Mouse (Mus musculus) midbrain, embryonic 12.5 days (tissue): ENCODE results near the gene Etfa. TPM values are rescaled to one million over a fixed set of nuclear protein-coding genes. Genes with fewer than 3 reads are reported as not detected.

ENCODE experiments used
- ATAC-seq: fragments of 200-750 bp; cut with Nextera tagmentation; 2 replicates; pipeline ENCODE4 v1.8.0; 2017; ENCODE audit warnings: low read depth, moderate TSS enrichment, moderate library complexity; ENCODE audit not compliant: low FRiP score
- H3K27ac ChIP-seq: fragments of 300-500 bp; sonication (generic); replicated peaks from 2 replicates; pipeline ENCODE4 v1.5.1; 2016; ENCODE audit warnings: mild to moderate bottlenecking
- H3K27me3 ChIP-seq: fragments of 300-500 bp; sonication (generic); 2 replicates; pipeline ENCODE4 v1.6.1; 2016; ENCODE audit warnings: mild to moderate bottlenecking
- H3K36me3 ChIP-seq: fragments of 300-500 bp; sonication (generic); 2 replicates; pipeline ENCODE4 v1.6.1; 2016
- H3K4me1 ChIP-seq: fragments of 300-500 bp; sonication (generic); 2 replicates; pipeline ENCODE4 v1.6.1; 2016
- H3K4me2 ChIP-seq: fragments of 300-500 bp; sonication (generic); replicated peaks from 2 replicates; pipeline ENCODE4 v1.6.1; 2016; ENCODE audit warnings: mild to moderate bottlenecking, moderate library complexity
- H3K4me3 ChIP-seq: fragments of 300-500 bp; sonication (generic); 2 replicates; pipeline ENCODE4 v1.5.1; 2016; ENCODE audit warnings: mild to moderate bottlenecking
- H3K9ac ChIP-seq: fragments of 300-500 bp; sonication (generic); replicated peaks from 2 replicates; pipeline ENCODE4 v1.6.1; 2016; ENCODE audit warnings: mild to moderate bottlenecking, moderate library complexity
- H3K9me3 ChIP-seq: fragments of 300-500 bp; sonication (generic); 2 replicates; pipeline ENCODE4 v1.6.1; 2016; ENCODE audit warnings: mild to moderate bottlenecking
- WGBS: fragments of 180-500 bp; shearing (Covaris S2); methylation state at CpG from one replicate; pipeline ENCODE4 v1.1.7; 2016; 5-methylcytosine and 5-hydroxymethylcytosine counted together
- polyA plus RNA-seq: library from polyadenylated mRNA; unstranded; fragments of >200 nt; fragmentation: Nextera tagmentation; extraction: Ambion mirVana; gene quantifications from 2 replicates; pipeline ENCODE4 v1.2.1, GENCODE M21; 2016

Gene Etfa
- polyA plus RNA-seq, 1 experiment from 2014 or later: 125 TPM

DNA sequence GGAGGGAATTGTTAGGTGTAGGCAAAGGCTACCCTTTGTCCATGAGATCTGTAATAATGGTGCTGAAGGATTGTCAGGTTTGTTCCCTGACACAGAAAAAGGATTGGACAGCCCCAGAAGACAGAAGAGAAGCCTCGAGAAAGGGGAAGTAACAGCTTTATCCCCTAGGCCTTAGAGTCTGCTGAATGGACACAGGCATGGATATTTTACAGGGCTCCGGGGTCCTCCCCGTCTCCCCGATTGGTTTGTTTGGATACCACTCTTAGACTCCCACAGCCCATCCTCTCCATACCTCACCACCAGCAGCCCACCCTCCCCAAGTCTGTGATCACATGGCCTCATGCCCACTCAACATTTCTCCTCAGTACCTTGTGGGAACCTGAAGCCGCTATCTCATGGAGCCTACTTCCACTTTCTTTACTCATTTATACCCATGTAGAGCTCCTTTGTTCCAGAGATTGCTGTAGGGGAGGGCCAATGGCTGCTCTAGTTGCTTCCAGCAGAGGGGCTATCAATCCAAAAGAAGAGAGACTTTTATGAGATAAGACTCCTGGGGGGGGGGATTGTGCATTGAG lies 72.8 kb downstream of the Etfa start:
- no peak overlapping the region for H3K4me2 ChIP-seq
- H3K36me3 ChIP-seq: no peaks in the 10 kb centered on the region
- no peak for ATAC-seq
- H3K4me3 ChIP-seq: no peak overlapping the region
- WGBS: 91% methylated on average over 5 of the region's 5 CpGs
- no peaks in the 10 kb centered on the region for H3K9me3 ChIP-seq
- H3K27me3 ChIP-seq: no peaks in the 10 kb centered on the region
- no peaks in the 10 kb centered on the region for H3K4me1 ChIP-seq
- no peak overlapping the region for H3K27ac ChIP-seq
- no peak overlapping the region for H3K9ac ChIP-seq

DNA sequence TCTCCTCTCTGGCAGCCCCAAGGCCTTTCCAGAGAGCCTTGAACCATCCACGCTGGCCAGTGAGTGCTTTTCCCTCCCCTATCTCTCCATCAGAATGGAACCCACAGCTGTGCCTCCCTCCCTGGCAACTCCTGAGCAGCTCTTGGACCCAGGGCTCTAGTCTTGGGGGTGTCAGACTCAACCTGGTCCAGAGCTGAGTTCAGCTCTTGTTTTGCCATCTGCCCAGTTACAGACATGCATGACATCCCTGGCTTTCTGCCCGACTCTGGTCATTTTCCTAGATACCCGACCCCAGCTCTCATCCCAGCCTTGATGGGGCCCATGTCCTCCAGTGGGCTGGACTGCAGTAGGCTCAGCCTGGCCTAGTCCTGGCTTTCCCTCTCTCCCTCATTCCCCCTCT lies 73.6 kb downstream of the Etfa start:
- H3K27me3 ChIP-seq: no peaks in the 10 kb centered on the region
- H3K36me3 ChIP-seq: no peaks in the 10 kb centered on the region
- no peak overlapping the region for H3K4me2 ChIP-seq
- no peaks in the 10 kb centered on the region for H3K9me3 ChIP-seq
- no peak overlapping the region for H3K4me3 ChIP-seq
- no peak for ATAC-seq
- no peaks in the 10 kb centered on the region for H3K4me1 ChIP-seq
- H3K9ac ChIP-seq: no peak overlapping the region
- WGBS: 77% methylated on average over 3 of the region's 3 CpGs
- H3K27ac ChIP-seq: no peak overlapping the region

DNA sequence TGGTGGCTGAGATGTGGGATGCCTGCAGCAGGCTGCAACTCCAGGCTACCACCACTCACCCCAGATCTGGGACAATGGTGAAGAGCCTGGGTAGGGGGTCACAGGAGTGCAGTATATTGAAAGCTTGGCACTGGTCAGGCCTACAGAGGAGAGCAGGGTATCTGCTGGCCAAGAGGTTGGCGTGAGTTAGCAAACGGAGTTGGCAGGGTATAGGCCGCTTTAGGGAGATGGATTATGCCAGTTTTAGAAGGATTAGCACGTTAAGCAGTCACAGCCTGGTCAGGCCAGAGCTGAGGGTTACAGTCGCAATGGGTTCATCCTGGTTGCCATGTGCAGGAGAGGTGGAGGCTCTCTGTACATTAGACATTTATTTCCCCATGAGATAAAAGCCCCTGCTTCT lies 78.2 kb downstream of the Etfa start:
- peaks cover 8% of the 10 kb centered on the region; the same call in 1 of the 2 replicates for H3K27me3 ChIP-seq
- no peak overlapping the region for H3K4me3 ChIP-seq
- no peaks in the 10 kb centered on the region for H3K9me3 ChIP-seq
- 0 out of 2 replicates have a peak, but pooled peaks cover 3% of the 10 kb centered on the region for H3K4me1 ChIP-seq
- no peak for ATAC-seq
- no peak overlapping the region for H3K9ac ChIP-seq
- H3K27ac ChIP-seq: no peak overlapping the region
- WGBS: 82% methylated on average over 5 of the region's 5 CpGs
- H3K36me3 ChIP-seq: no peaks in the 10 kb centered on the region
- H3K4me2 ChIP-seq: no peak overlapping the region

DNA sequence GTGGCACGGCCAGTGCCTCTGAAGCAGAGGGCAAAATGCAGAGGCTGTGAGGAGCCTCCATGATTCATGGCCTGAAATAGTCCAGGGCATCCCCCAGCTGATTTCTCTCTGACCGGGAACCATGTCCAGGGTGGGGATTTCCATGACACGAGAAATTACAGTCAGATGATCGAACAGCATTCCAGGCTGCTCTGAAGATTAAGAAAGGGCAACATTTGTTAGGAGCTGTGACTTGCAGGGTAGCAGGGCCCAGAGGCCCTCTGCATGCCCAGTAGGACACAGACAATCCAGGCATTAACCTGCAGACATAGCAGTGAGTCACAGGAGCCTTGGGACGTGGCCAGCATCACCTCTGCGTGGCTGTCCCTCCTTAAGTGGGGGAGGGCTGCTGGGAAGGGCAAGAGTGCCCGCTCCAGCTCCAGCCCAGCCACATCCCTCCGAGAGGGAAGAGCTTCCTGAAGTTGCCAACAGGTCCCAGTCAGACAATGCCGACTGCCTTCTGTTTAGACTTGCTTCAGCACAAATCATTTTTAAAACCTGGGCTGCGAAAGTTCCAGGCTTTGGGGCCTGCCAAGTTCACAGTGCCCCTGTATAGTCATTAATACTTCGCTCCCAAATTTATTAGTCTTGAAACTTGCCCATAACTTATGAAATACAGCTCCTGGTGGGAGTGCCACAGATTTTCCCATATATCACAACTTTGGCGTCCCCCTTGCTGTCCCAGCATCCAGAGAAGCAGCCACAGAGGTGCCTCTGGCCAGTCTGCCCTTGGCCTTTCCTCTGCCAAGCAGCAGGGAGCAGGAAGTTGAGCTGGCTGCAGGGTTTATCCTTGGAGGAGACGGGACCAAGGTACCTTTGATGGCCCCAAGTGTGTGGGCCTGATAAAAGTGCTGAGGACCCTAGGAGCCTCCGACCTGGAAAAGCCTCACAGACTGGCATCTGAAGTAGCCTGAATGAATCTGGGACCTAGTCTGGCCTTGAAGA lies 79.4 kb downstream of the Etfa start:
- Histone ChIP-seq H3K9ac (no peak overlapping the region), H3K4me1 (0 out of 2 replicates have a peak, but pooled peaks cover 3% of the 10 kb centered on the region), H3K36me3 (no peaks in the 10 kb centered on the region), H3K4me2 (no peak overlapping the region), H3K4me3 (no peak overlapping the region), H3K27me3 (peaks cover 8% of the 10 kb centered on the region; the same call in 1 of the 2 replicates), H3K9me3 (no peaks in the 10 kb centered on the region), H3K27ac (no peak overlapping the region)
- no peak for ATAC-seq
- WGBS: 75% methylated on average over 14 of the region's 14 CpGs

DNA sequence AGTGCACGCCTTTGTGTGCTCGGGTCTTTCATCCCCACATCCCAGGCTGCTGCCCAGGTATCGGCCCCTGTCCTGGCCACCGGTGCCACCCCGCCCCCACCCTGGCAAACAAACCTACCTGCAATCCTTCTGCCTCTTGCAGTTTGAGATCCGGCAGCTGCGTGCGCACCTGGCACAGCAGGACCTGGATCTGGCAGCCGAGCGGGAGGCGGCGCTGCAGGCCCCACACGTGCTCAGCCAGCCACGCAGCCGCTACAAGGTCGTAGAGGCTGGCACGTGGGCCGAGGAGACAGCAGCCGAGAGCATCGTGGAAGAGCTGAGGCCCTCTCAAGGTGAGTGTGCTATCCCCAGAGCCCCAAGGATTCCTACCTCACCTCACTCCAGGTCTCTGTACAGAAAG lies 81.9 kb downstream of the Etfa start:
- Histone ChIP-seq H3K27ac (no peak overlapping the region), H3K9ac (no peak overlapping the region)

DNA sequence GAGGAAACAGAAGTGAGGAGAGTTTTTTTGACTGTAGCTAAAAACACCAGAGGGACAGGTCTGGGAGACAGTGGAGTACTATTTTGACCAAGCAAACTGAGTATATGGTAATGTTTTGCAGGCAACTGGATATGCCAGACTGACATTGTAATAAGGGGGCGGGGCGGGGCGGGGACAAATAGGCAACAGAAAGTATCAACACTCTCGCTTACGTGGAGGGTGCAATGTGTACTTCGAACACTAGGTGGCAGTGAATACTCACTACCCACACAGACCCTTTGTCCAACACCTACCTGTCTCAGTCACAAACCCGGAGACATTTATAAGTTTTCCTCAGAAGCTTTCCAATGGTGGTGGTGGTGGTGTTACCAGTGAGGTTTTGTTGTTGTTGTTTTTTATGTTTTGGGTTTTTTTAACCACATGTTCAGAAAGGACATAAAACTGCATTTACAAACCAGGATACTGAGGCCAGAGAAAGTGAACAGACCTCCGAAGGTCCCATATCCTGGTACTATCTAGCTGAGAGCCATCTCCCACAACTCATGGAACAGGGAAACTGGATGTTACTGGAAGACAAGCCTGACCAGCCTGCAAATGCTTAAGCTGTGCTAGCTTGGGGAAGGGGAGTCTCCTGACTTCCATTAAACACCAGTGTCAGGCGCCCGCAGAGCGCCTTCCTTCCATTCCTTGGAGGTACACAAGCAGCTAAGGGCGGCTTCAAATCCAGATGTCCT lies 82.6 kb downstream of the Etfa start:
- ATAC-seq: peak; percentile 68
- no peak overlapping the region for H3K27ac ChIP-seq
- H3K4me1 ChIP-seq: 0 out of 2 replicates have a peak, but pooled peaks cover 3% of the 10 kb centered on the region
- peaks cover 8% of the 10 kb centered on the region; the same call in 1 of the 2 replicates for H3K27me3 ChIP-seq
- H3K4me2 ChIP-seq: no peak overlapping the region
- H3K36me3 ChIP-seq: no peaks in the 10 kb centered on the region
- 34% methylated on average over 12 of the region's 12 CpGs for WGBS
- H3K9ac ChIP-seq: no peak overlapping the region
- no peaks in the 10 kb centered on the region for H3K9me3 ChIP-seq
- no peak overlapping the region for H3K4me3 ChIP-seq

More for the DNA sequence above, 81.9 kb downstream of the Etfa start:
- H3K27me3 ChIP-seq: peaks cover 8% of the 10 kb centered on the region; the same call in 1 of the 2 replicates
- no peak overlapping the region for H3K4me3 ChIP-seq
- ATAC-seq: no peak
- no peaks in the 10 kb centered on the region for H3K9me3 ChIP-seq
- 0 out of 2 replicates have a peak, but pooled peaks cover 3% of the 10 kb centered on the region for H3K4me1 ChIP-seq
- no peaks in the 10 kb centered on the region for H3K36me3 ChIP-seq
- H3K4me2 ChIP-seq: no peak overlapping the region
- WGBS: 29% methylated on average over 20 of the region's 20 CpGs

DNA sequence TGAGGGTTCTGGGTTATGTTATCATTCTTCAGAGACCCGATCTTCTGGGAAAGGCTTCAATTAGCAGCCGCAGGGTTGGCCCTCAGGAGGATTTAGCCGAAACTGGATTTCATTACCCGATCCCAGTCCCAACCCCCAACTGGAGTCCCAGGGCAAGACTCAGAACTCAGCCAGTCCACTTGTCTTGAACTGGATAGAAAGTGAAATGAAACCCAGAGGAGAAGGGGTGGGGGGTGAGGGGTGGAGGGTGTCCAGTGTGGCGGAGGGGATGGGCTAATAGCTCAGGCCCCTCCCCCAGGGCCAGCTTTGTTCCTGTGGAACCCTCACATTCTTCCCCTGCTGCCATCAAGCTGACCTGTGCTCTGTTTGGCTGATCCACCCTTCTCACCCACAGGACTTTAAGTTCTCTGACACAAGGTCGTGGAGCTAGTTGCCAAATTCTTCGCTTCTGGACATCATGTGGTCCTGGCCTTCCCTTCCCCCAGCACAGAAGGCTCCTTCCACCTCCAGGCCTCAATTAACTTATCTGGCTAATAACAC lies 86.7 kb downstream of the Etfa start:
- no peak overlapping the region for H3K4me2 ChIP-seq
- no peak overlapping the region for H3K27ac ChIP-seq
- 0 out of 2 replicates have a peak, but pooled peaks cover 6% of the 10 kb centered on the region for H3K4me1 ChIP-seq
- 57% methylated on average over 7 of the region's 7 CpGs for WGBS
- peaks cover 9% of the 10 kb centered on the region; the same call in 1 of the 2 replicates for H3K9me3 ChIP-seq
- H3K4me3 ChIP-seq: no peak overlapping the region
- no peak for ATAC-seq
- no peak overlapping the region for H3K9ac ChIP-seq
- no peaks in the 10 kb centered on the region for H3K36me3 ChIP-seq
- H3K27me3 ChIP-seq: peaks cover 7% of the 10 kb centered on the region; the same call in 1 of the 2 replicates

- no peaks in the 10 kb centered on the region for H3K36me3 ChIP-seq
- 71% methylated on average over 14 of the region's 14 CpGs for WGBS
- H3K9ac ChIP-seq: no peak overlapping the region
- H3K27ac ChIP-seq: no peak overlapping the region
- no peak for ATAC-seq
- 0 out of 2 replicates have a peak, but pooled peaks cover 4% of the 10 kb centered on the region for H3K4me1 ChIP-seq
- peaks cover 9% of the 10 kb centered on the region; the same call in 1 of the 2 replicates for H3K9me3 ChIP-seq
- no peak overlapping the region for H3K4me3 ChIP-seq
- H3K4me2 ChIP-seq: no peak overlapping the region
- no peaks in the 10 kb centered on the region for H3K27me3 ChIP-seq
These were observed 88.3 kb downstream of the Etfa start for GRCm38 (mm10) chr9:55423451-55424424.

DNA sequence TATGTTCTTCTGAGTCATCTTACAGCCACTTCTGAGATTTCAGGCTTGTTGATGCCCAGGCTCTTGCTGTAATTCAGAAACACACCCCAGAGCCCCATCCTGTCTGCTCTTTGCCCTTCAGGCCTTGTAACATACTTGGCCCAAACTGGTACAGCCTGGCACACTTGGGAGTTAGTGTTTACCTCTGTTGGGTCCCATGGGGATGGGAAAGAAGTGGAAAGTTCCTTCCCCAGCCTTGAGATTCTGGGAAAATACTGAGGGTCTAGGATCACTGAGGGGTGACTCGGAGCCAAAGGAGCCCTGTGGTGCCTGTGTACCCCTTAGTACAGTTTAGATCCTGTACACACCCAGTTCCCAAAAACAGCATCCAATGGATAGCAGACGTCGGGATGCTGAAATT lies 90.3 kb downstream of the Etfa start:
- WGBS: 91% methylated on average over 3 of the region's 3 CpGs
- H3K4me2 ChIP-seq: no peak overlapping the region
- ATAC-seq: no peak

DNA sequence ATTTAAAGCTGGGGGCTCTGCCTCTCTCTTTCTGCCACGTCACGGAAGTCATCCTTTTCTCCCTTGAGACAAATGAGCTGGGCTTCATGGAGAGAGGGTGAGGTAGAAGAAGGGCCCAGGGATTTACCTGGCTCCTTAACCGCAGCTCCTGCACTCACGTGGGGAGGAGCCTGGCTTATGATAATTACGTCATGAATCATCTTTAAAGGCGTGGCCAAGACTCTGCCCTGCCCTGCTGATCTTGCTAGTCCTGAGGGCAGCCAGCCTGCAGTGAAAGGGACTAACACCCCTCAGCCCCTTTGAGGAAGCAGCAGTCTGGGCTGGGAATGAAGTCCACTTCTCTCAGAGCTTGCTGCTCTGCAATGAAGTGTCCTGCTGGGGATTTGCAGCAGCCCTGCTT lies 100.9 kb downstream of the Etfa start:
- no peaks in the 10 kb centered on the region for H3K36me3 ChIP-seq

More for the DNA sequence above, 90.3 kb downstream of the Etfa start:
- Histone ChIP-seq H3K4me3 (no peak overlapping the region), H3K36me3 (no peaks in the 10 kb centered on the region), H3K27ac (no peak overlapping the region), H3K9me3 (peaks cover 9% of the 10 kb centered on the region; the same call in 1 of the 2 replicates), H3K4me1 (0 out of 2 replicates have a peak, but pooled peaks cover 4% of the 10 kb centered on the region), H3K27me3 (no peaks in the 10 kb centered on the region), H3K9ac (no peak overlapping the region)

More for the DNA sequence above, 100.9 kb downstream of the Etfa start:
- H3K4me1 ChIP-seq: peaks cover 8% of the 10 kb centered on the region
- H3K9me3 ChIP-seq: no peaks in the 10 kb centered on the region
- WGBS: 36% methylated on average over 6 of the region's 6 CpGs
- H3K27ac ChIP-seq: no peak overlapping the region
- H3K9ac ChIP-seq: no peak overlapping the region
- no peaks in the 10 kb centered on the region for H3K27me3 ChIP-seq
- H3K4me2 ChIP-seq: no peak overlapping the region
- ATAC-seq: no peak
- H3K4me3 ChIP-seq: no peak overlapping the region
